Mouse (Mus musculus) megakaryocyte, embryonic 14.5 days (primary cell): ENCODE measurements around the gene Jak3.

Experiments
- FLI1 ChIP-seq: IDR thresholded peaks from 2 replicates; pipeline ENCODE4 v1.6.1; 2012; ENCODE audit warnings: low read length, inconsistent platforms, mixed read lengths
- GATA1 ChIP-seq: IDR thresholded peaks from 3 replicates; pipeline ENCODE4 v1.6.1; 2012; ENCODE audit warnings: mixed read lengths, low read length, inconsistent platforms, borderline replicate concordance

GRCm38 (mm10) chr8:71719928-71720457 is 43.9 kb downstream of the Jak3 start:
- TF ChIP-seq GATA1 (no peak), FLI1 (no peak)
